Mouse (Mus musculus): Measurements from ENCODE around the gene Kcnc4. TPM values are rescaled to one million over a fixed set of nuclear protein-coding genes. Genes with fewer than 3 reads are reported as not detected.
A peak's percentile ranks its signal among the peaks of the same experiment; 100 is the strongest.

Kcnc4 gene
- polyA plus RNA-seq, 1 experiment from 2014 or later: 0.76 TPM

GRCm38 (mm10) chr3:107458104-107458503 lies 1.2 kb downstream of the Kcnc4 start:
- no peaks in the 10 kb centered on the region for H3K9me3 ChIP-seq (replicated peaks)
- H3K36me3 ChIP-seq: no peaks in the 10 kb centered on the region
- H3K4me2 ChIP-seq (replicated peaks): peak overlapping the region; percentile 98
- H3K4me3 ChIP-seq (replicated peaks): peak overlapping the region; percentile 51
- peaks cover 23% of the 10 kb centered on the region for H3K4me1 ChIP-seq
- H3K27ac ChIP-seq (replicated peaks): no peak overlapping the region
- no peak for ATAC-seq (ENCODE audit: insufficient number of reproducible peaks, low FRiP score, low TSS enrichment, low read depth)
- no peak overlapping the region for H3K9ac ChIP-seq
- H3K27me3 ChIP-seq: peaks cover 88% of the 10 kb centered on the region
- 5% methylated on average over 23 of the region's 23 CpGs for whole genome bisulfite sequencing

GRCm38 (mm10) chr3:107454280-107454679 lies 5.1 kb downstream of the Kcnc4 start:
- H3K4me1 ChIP-seq: peaks cover 12% of the 10 kb centered on the region
- no peaks in the 10 kb centered on the region for H3K36me3 ChIP-seq
- no peak overlapping the region for H3K9ac ChIP-seq
- H3K4me3 ChIP-seq (replicated peaks): no peak overlapping the region
- peaks cover 54% of the 10 kb centered on the region for H3K27me3 ChIP-seq
- H3K27ac ChIP-seq (replicated peaks): no peak overlapping the region
- ATAC-seq (ENCODE audit: insufficient number of reproducible peaks, low FRiP score, low TSS enrichment, low read depth): no peak
- whole genome bisulfite sequencing: 66% methylated on average over 4 of the region's 4 CpGs
- H3K9me3 ChIP-seq (replicated peaks): no peaks in the 10 kb centered on the region
- no peak overlapping the region for H3K4me2 ChIP-seq (replicated peaks)

- Histone ChIP-seq H3K27me3 (peaks cover 3% of the 10 kb centered on the region; the same call in 1 of the 2 replicates), H3K4me3 (replicated peaks) (no peak overlapping the region), H3K27ac (replicated peaks) (no peak overlapping the region), H3K9ac (no peak overlapping the region), H3K4me1 (no peaks in the 10 kb centered on the region; the same call in 1 of the 2 replicates), H3K9me3 (replicated peaks) (no peaks in the 10 kb centered on the region), H3K36me3 (no peaks in the 10 kb centered on the region), H3K4me2 (replicated peaks) (no peak overlapping the region)
- WGBS: 41% methylated on average over 3 of the region's 3 CpGs
- no peak for ATAC-seq (ENCODE audit: insufficient number of reproducible peaks, low FRiP score, low TSS enrichment, low read depth)
Measured at GRCm38 (mm10) chr3:107446822-107447221, 12.5 kb downstream of the Kcnc4 start.

GRCm38 (mm10) chr3:107443866-107444265 lies 15.5 kb downstream of the Kcnc4 start:
- H3K27ac ChIP-seq (replicated peaks): no peak overlapping the region
- H3K4me3 ChIP-seq (replicated peaks): no peak overlapping the region

GRCm38 (mm10) chr3:107442191-107442590 lies 17.2 kb downstream of the Kcnc4 start:
- Histone ChIP-seq H3K4me3 (replicated peaks) (no peak overlapping the region), H3K4me2 (replicated peaks) (no peak overlapping the region), H3K9ac (no peak overlapping the region), H3K36me3 (no peaks in the 10 kb centered on the region), H3K27me3 (peaks cover 3% of the 10 kb centered on the region; the same call in 1 of the 2 replicates), H3K27ac (replicated peaks) (no peak overlapping the region), H3K4me1 (no peaks in the 10 kb centered on the region; the same call in 1 of the 2 replicates), H3K9me3 (replicated peaks) (no peaks in the 10 kb centered on the region)
- 59% methylated on average over 11 of the region's 11 CpGs for WGBS
- peak; percentile 59 for ATAC-seq (ENCODE audit: insufficient number of reproducible peaks, low FRiP score, low TSS enrichment, low read depth)

More at GRCm38 (mm10) chr3:107443866-107444265, 15.5 kb downstream of the Kcnc4 start:
- Histone ChIP-seq H3K27me3 (peaks cover 3% of the 10 kb centered on the region; the same call in 1 of the 2 replicates), H3K4me1 (no peaks in the 10 kb centered on the region; the same call in 1 of the 2 replicates), H3K9me3 (replicated peaks) (no peaks in the 10 kb centered on the region), H3K36me3 (no peaks in the 10 kb centered on the region), H3K4me2 (replicated peaks) (no peak overlapping the region), H3K9ac (no peak overlapping the region)
- WGBS: 79% methylated on average over 5 of the region's 5 CpGs
- ATAC-seq (ENCODE audit: insufficient number of reproducible peaks, low FRiP score, low TSS enrichment, low read depth): no peak

GRCm38 (mm10) chr3:107441306-107441705 lies 18.0 kb downstream of the Kcnc4 start:
- 69% methylated on average over 8 of the region's 8 CpGs for WGBS
- Histone ChIP-seq H3K4me2 (replicated peaks) (no peak overlapping the region), H3K9ac (no peak overlapping the region)

GRCm38 (mm10) chr3:107439280-107439679 lies 20.1 kb downstream of the Kcnc4 start:
- no peak for ATAC-seq (ENCODE audit: insufficient number of reproducible peaks, low FRiP score, low TSS enrichment, low read depth)
- Histone ChIP-seq H3K4me2 (replicated peaks) (no peak overlapping the region), H3K9ac (no peak overlapping the region), H3K9me3 (replicated peaks) (no peaks in the 10 kb centered on the region), H3K27me3 (no peaks in the 10 kb centered on the region), H3K4me3 (replicated peaks) (no peak overlapping the region), H3K27ac (replicated peaks) (no peak overlapping the region), H3K36me3 (no peaks in the 10 kb centered on the region), H3K4me1 (peaks cover 8% of the 10 kb centered on the region; the same call in 1 of the 2 replicates)
- WGBS: 87% methylated on average over 11 of the region's 11 CpGs

More at GRCm38 (mm10) chr3:107441306-107441705, 18.0 kb downstream of the Kcnc4 start:
- Histone ChIP-seq H3K36me3 (no peaks in the 10 kb centered on the region), H3K4me1 (peaks cover 6% of the 10 kb centered on the region; the same call in 1 of the 2 replicates), H3K27ac (replicated peaks) (no peak overlapping the region), H3K4me3 (replicated peaks) (no peak overlapping the region), H3K9me3 (replicated peaks) (no peaks in the 10 kb centered on the region), H3K27me3 (peaks cover 3% of the 10 kb centered on the region; the same call in 1 of the 2 replicates)
- no peak for ATAC-seq (ENCODE audit: insufficient number of reproducible peaks, low FRiP score, low TSS enrichment, low read depth)

GRCm38 (mm10) chr3:107437666-107438065 lies 21.7 kb downstream of the Kcnc4 start:
- 89% methylated on average over 2 of the region's 2 CpGs for WGBS
- no peak overlapping the region for H3K4me2 ChIP-seq (replicated peaks)
- H3K4me3 ChIP-seq (replicated peaks): no peak overlapping the region
- H3K27me3 ChIP-seq: no peaks in the 10 kb centered on the region; the same call in 1 of the 2 replicates
- no peak overlapping the region for H3K27ac ChIP-seq (replicated peaks)
- H3K9me3 ChIP-seq (replicated peaks): no peaks in the 10 kb centered on the region
- H3K4me1 ChIP-seq: peaks cover 15% of the 10 kb centered on the region
- H3K9ac ChIP-seq: no peak overlapping the region
- no peak for ATAC-seq (ENCODE audit: insufficient number of reproducible peaks, low FRiP score, low TSS enrichment, low read depth)
- no peaks in the 10 kb centered on the region for H3K36me3 ChIP-seq

GRCm38 (mm10) chr3:107436434-107436833 lies 22.9 kb downstream of the Kcnc4 start:
- 50% methylated on average over 6 of the region's 6 CpGs for WGBS
- no peaks in the 10 kb centered on the region for H3K36me3 ChIP-seq
- no peak for ATAC-seq (ENCODE audit: insufficient number of reproducible peaks, low FRiP score, low TSS enrichment, low read depth)
- H3K4me2 ChIP-seq (replicated peaks): no peak overlapping the region
- H3K9ac ChIP-seq: no peak overlapping the region
- H3K27ac ChIP-seq (replicated peaks): no peak overlapping the region
- H3K9me3 ChIP-seq (replicated peaks): no peaks in the 10 kb centered on the region
- peaks cover 15% of the 10 kb centered on the region for H3K4me1 ChIP-seq
- H3K4me3 ChIP-seq (replicated peaks): no peak overlapping the region
- no peaks in the 10 kb centered on the region; the same call in 1 of the 2 replicates for H3K27me3 ChIP-seq

GRCm38 (mm10) chr3:107433614-107434013 lies 25.7 kb downstream of the Kcnc4 start:
- no peak overlapping the region for H3K4me3 ChIP-seq (replicated peaks)
- no peak overlapping the region for H3K4me2 ChIP-seq (replicated peaks)
- H3K9me3 ChIP-seq (replicated peaks): no peaks in the 10 kb centered on the region
- H3K4me1 ChIP-seq: peaks cover 15% of the 10 kb centered on the region
- WGBS: 49% methylated on average over 9 of the region's 9 CpGs
- no peak overlapping the region for H3K27ac ChIP-seq (replicated peaks)
- no peaks in the 10 kb centered on the region for H3K36me3 ChIP-seq
- H3K9ac ChIP-seq: no peak overlapping the region
- ATAC-seq (ENCODE audit: insufficient number of reproducible peaks, low FRiP score, low TSS enrichment, low read depth): peak; percentile 24; the same call in 1 of the 2 replicates
- H3K27me3 ChIP-seq: no peaks in the 10 kb centered on the region; the same call in 1 of the 2 replicates

GRCm38 (mm10) chr3:107431268-107431667 lies 28.1 kb downstream of the Kcnc4 start:
- no peak overlapping the region for H3K4me3 ChIP-seq (replicated peaks)
- no peak overlapping the region for H3K27ac ChIP-seq (replicated peaks)
- no peaks in the 10 kb centered on the region for H3K9me3 ChIP-seq (replicated peaks)
- H3K4me2 ChIP-seq (replicated peaks): no peak overlapping the region
- no peaks in the 10 kb centered on the region for H3K36me3 ChIP-seq
- H3K4me1 ChIP-seq: peaks cover 9% of the 10 kb centered on the region
- no peak overlapping the region for H3K9ac ChIP-seq
- WGBS: 20% methylated on average over 1 of the region's 1 CpGs
- ATAC-seq (ENCODE audit: insufficient number of reproducible peaks, low FRiP score, low TSS enrichment, low read depth): no peak
- H3K27me3 ChIP-seq: no peaks in the 10 kb centered on the region; the same call in 1 of the 2 replicates
